In the genomic region with DNA sequence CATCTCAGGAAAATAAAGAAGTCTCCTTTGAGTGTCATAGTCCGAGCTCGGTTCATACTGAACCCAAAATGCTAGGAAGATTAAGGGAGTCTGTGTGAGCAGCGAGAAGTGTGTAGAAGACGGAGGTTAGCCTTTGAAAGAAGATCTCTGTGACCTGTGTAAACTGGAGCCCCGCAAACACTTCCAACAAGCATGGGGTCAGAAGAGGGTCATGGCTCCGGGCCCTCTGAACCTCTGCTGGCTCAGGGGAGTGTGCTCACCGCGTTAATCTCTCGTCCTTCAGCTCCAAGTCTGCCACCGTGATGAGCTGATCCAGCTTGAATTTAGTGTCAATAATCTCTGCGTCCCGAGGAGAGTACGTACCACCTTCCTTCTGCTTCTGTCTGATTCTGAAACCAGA, we compare ENCODE assay signal across 13 mouse cellular contexts.
A peak's percentile ranks its signal among the peaks of the same experiment; 100 is the strongest.
DNase-seq lines count a peak whose midpoint lies in the region; ATAC-seq lines count a peak whose summit lies in the region.
"Had no signal": no experiment of that assay in that cellular context is flagged by ENCODE, and none has a peak within 500 bp of the region (broad histone marks: within the 10 kb centered on the region; RNA-seq: fewer than 3 reads in every experiment).

No protein-coding gene starts in this region.

- no peak overlapping the region for H3K9ac ChIP-seq in hindbrain, embryonic 16.5 days (ENCODE audit: low read depth, low read length)
- H3K9ac ChIP-seq in hindbrain, embryonic 13.5 days = no peak overlapping the region
- no peak overlapping the region for H3K9ac ChIP-seq in midbrain, embryonic 12.5 days (replicated peaks)
- H3K9ac ChIP-seq in midbrain, embryonic 14.5 days (replicated peaks; ENCODE audit: low read length) = no peak overlapping the region
- H3K9ac ChIP-seq in embryonic facial prominence, embryonic 14.5 days (ENCODE audit: low read depth, low read length) = 0 out of 2 replicates have a peak overlapping the region, but pooled peaks have one; percentile 14

- no peak for DNase-seq in midbrain, embryonic 14.5 days
- DNase-seq in embryonic facial prominence, embryonic 14.5 days (ENCODE audit: low spot score) = no peak
- peak; percentile 13 for DNase-seq in retina, embryonic 14.5 days (ENCODE audit: low spot score)
- DNase-seq in layer of hippocampus, postnatal 25 days (ENCODE audit: extremely low spot score in 1 of 2, low spot score in 1 of 2) = no peak
- DNase-seq in urinary bladder, postnatal 10 days (ENCODE audit: low spot score) = no peak
- DNase-seq: adrenal gland, postnatal 10 days; thymus, adult 18-20 months had no signal

- no peaks in the 10 kb centered on the region for H3K4me1 ChIP-seq in hindbrain, embryonic 16.5 days (ENCODE audit: control insufficient read depth, insufficient read depth, low read depth, low read length)
- no peaks in the 10 kb centered on the region for H3K4me1 ChIP-seq in hindbrain, embryonic 13.5 days (replicated peaks)
- H3K4me1 ChIP-seq in midbrain, embryonic 12.5 days = no peaks in the 10 kb centered on the region
- H3K4me1 ChIP-seq in midbrain, embryonic 14.5 days (ENCODE audit: control insufficient read depth, insufficient read depth, low read length) = no peaks in the 10 kb centered on the region
- H3K4me1 ChIP-seq in embryonic facial prominence, embryonic 14.5 days (ENCODE audit: control insufficient read depth, insufficient read depth, low read length) = no peaks in the 10 kb centered on the region
- H3K4me1 ChIP-seq: megakaryocyte, embryonic 14.5 days had no signal

- H3K27me3 ChIP-seq in hindbrain, embryonic 16.5 days (replicated peaks; ENCODE audit: control insufficient read depth, insufficient read depth, low read length) = no peaks in the 10 kb centered on the region
- H3K27me3 ChIP-seq in hindbrain, embryonic 13.5 days = no peaks in the 10 kb centered on the region
- no peaks in the 10 kb centered on the region for H3K27me3 ChIP-seq in midbrain, embryonic 12.5 days
- no peaks in the 10 kb centered on the region for H3K27me3 ChIP-seq in midbrain, embryonic 14.5 days (ENCODE audit: control insufficient read depth, insufficient read depth, low read length)
- no peaks in the 10 kb centered on the region for H3K27me3 ChIP-seq in embryonic facial prominence, embryonic 14.5 days (replicated peaks; ENCODE audit: control insufficient read depth, insufficient read depth, low read length)
- H3K27me3 ChIP-seq: megakaryocyte, embryonic 14.5 days had no signal

- WGBS in hindbrain, embryonic 16.5 days = 45% methylated on average over 13 of the region's 13 CpGs
- 29% methylated on average over 13 of the region's 13 CpGs for WGBS in hindbrain, embryonic 13.5 days
- WGBS in midbrain, embryonic 12.5 days = 17% methylated on average over 13 of the region's 13 CpGs
- 36% methylated on average over 13 of the region's 13 CpGs for whole genome bisulfite sequencing in midbrain, embryonic 14.5 days
- WGBS in embryonic facial prominence, embryonic 14.5 days = 11% methylated on average over 13 of the region's 13 CpGs

- H3K36me3 ChIP-seq in hindbrain, embryonic 16.5 days (ENCODE audit: control insufficient read depth, insufficient read depth, low read length) = no peaks in the 10 kb centered on the region
- no peaks in the 10 kb centered on the region for H3K36me3 ChIP-seq in hindbrain, embryonic 13.5 days
- no peaks in the 10 kb centered on the region for H3K36me3 ChIP-seq in midbrain, embryonic 12.5 days
- no peaks in the 10 kb centered on the region for H3K36me3 ChIP-seq in midbrain, embryonic 14.5 days (ENCODE audit: control insufficient read depth, insufficient read depth, low read length)
- H3K36me3 ChIP-seq in embryonic facial prominence, embryonic 14.5 days (ENCODE audit: control insufficient read depth, insufficient read depth, low read length) = no peaks in the 10 kb centered on the region
- H3K36me3 ChIP-seq: heart, embryonic 10.5 days had no signal

- ATAC-seq in hindbrain, embryonic 16.5 days = no peak
- no peak for ATAC-seq in hindbrain, embryonic 13.5 days (ENCODE audit: low FRiP score)
- no peak for ATAC-seq in midbrain, embryonic 12.5 days (ENCODE audit: low FRiP score, low read depth)
- ATAC-seq in midbrain, embryonic 14.5 days (ENCODE audit: low FRiP score, low TSS enrichment) = no peak
- ATAC-seq in embryonic facial prominence, embryonic 14.5 days (ENCODE audit: low read depth) = no peak
- ATAC-seq: forebrain, embryonic 16.5 days had no signal

- H3K9me3 ChIP-seq in hindbrain, embryonic 16.5 days (ENCODE audit: control insufficient read depth, low read length) = no peaks in the 10 kb centered on the region
- no peaks in the 10 kb centered on the region for H3K9me3 ChIP-seq in hindbrain, embryonic 13.5 days
- H3K9me3 ChIP-seq in midbrain, embryonic 12.5 days = no peaks in the 10 kb centered on the region
- no peaks in the 10 kb centered on the region for H3K9me3 ChIP-seq in midbrain, embryonic 14.5 days (ENCODE audit: control insufficient read depth, low read length)
- H3K9me3 ChIP-seq in embryonic facial prominence, embryonic 14.5 days (ENCODE audit: control insufficient read depth, low read length) = no peaks in the 10 kb centered on the region
- H3K9me3 ChIP-seq: heart, embryonic 10.5 days had no signal

- 0 out of 2 replicates have a peak overlapping the region, but pooled peaks have one; percentile 15 for H3K4me2 ChIP-seq in hindbrain, embryonic 16.5 days (ENCODE audit: low read length)
- H3K4me2 ChIP-seq in hindbrain, embryonic 13.5 days = no peak overlapping the region
- H3K4me2 ChIP-seq in midbrain, embryonic 12.5 days (replicated peaks) = 0 out of 2 replicates have a peak overlapping the region, but pooled peaks have one; percentile 2
- H3K4me2 ChIP-seq in midbrain, embryonic 14.5 days (ENCODE audit: low read length) = no peak overlapping the region
- H3K4me2 ChIP-seq in embryonic facial prominence, embryonic 14.5 days (ENCODE audit: low read depth, low read length) = 0 out of 2 replicates have a peak overlapping the region, but pooled peaks have one; percentile 26

- H3K4me3 ChIP-seq in hindbrain, embryonic 16.5 days (ENCODE audit: low read length) = no peak overlapping the region
- H3K4me3 ChIP-seq in hindbrain, embryonic 13.5 days = no peak overlapping the region
- no peak overlapping the region for H3K4me3 ChIP-seq in midbrain, embryonic 12.5 days
- H3K4me3 ChIP-seq in midbrain, embryonic 14.5 days (replicated peaks; ENCODE audit: low read depth, low read length) = no peak overlapping the region
- no peak overlapping the region for H3K4me3 ChIP-seq in embryonic facial prominence, embryonic 14.5 days (ENCODE audit: low read depth, low read length)
- H3K4me3 ChIP-seq: heart, embryonic 10.5 days; megakaryocyte, embryonic 14.5 days had no signal

- H3K27ac ChIP-seq in hindbrain, embryonic 16.5 days (ENCODE audit: low read depth, low read length) = no peak overlapping the region
- H3K27ac ChIP-seq in hindbrain, embryonic 13.5 days = no peak overlapping the region
- H3K27ac ChIP-seq in midbrain, embryonic 12.5 days (replicated peaks) = no peak overlapping the region
- no peak overlapping the region for H3K27ac ChIP-seq in midbrain, embryonic 14.5 days (replicated peaks; ENCODE audit: low read depth, low read length)
- no peak overlapping the region for H3K27ac ChIP-seq in embryonic facial prominence, embryonic 14.5 days (replicated peaks; ENCODE audit: low read depth, low read length)
- H3K27ac ChIP-seq: heart, embryonic 10.5 days had no signal

Comparison
In these comparisons a context has a peak if more than half of its experiments do, and no peak if none do; other contexts are left out.
1. H3K4me2 ChIP-seq: peak in hindbrain, embryonic 16.5 days (single experiment), midbrain, embryonic 12.5 days (single experiment) and embryonic facial prominence, embryonic 14.5 days (single experiment); none in hindbrain, embryonic 13.5 days (single experiment) and midbrain, embryonic 14.5 days (single experiment).